Mouse (Mus musculus): ENCODE measurements at regions not wholly inside any gene's neighbourhood (a gene's known extent, or its start where the extent isn't known, plus 50 kb on each side); places are given as distances from the start of the nearest gene placed in this dataset.

DNA sequence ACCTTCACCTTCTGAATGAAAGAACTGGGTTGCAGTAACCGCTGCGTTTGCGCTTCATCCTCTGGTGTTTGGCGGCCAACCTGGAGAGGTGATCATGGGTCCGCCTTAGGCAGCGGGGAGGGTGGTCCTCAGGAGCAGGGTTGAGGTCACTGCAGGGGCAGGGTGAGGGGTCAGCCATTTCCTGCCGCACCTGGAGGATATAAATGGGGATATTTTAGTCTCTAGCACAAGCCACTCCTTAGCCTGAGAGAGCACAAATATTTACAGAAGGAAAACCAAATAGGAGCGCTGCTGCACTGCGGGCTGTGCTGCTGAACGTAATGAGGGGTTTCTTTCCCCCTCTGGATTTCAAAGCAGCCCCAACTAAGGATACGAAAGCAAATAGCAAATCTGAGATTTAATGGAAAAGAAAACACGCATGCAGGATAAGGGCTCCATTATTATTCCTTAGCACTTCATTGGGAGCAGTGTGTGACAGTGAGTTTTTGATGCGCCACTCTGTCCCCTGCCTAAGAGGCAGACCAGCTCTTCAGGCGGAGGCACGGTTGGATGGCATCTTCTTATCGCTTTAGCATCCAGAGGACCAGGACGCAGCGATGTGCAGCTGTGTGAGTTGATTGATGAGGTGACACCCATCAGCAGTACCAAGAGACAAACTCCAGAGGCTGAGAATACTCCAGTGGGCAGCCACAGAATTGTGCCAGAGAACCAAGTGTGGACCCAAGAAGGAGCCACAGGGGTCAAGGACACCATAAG lies 135.9 kb upstream of the Elac2 start:
- H3K9ac ChIP-seq (ENCODE audit: low read length), result no peak overlapping the region
- H3K4me1 ChIP-seq (ENCODE audit: control insufficient read depth, insufficient read depth, low read length), result no peaks in the 10 kb centered on the region
- H3K36me3 ChIP-seq (ENCODE audit: control insufficient read depth, insufficient read depth), result no peaks in the 10 kb centered on the region
- ATAC-seq (replicated peaks; ENCODE audit: extremely low read depth, insufficient read depth, low FRiP score), result no peak
- no peak overlapping the region for H3K27ac ChIP-seq (ENCODE audit: low read length)
- no peak overlapping the region for H3K4me3 ChIP-seq (ENCODE audit: low read length)
- H3K9me3 ChIP-seq (replicated peaks; ENCODE audit: control insufficient read depth, low read length), result no peaks in the 10 kb centered on the region
- H3K4me2 ChIP-seq (ENCODE audit: low read depth, low read length), result no peak overlapping the region
- WGBS, result 43% methylated on average over 18 of the region's 18 CpGs
- no peaks in the 10 kb centered on the region for H3K27me3 ChIP-seq (ENCODE audit: control insufficient read depth, insufficient read depth, low read length)

DNA sequence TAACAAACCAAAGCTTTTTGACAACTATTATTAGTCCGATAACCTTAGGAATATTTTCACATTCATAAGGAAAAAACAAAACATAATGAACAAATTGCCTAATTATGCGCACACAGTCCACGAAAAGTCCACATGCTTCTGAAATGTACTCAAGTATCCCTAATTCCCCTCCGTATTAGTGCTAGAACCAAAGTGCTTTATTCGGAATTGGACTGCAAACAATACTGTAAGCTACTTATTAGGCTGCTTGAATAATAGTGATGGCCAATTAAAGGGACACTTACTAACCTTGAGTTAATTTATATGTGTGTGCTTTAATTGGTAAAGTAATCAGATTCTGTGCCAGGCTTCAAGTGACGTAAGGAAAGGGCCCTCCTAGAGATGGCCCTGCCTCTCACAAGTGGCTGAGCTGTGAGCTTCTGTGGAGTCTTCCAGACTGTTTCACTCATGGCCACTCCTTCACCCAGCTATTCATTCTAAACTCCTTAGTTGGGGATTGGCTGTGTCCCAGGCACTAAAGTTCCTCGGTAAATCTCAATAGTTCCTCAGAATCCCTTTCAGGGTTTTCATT lies 132.2 kb upstream of the Elac2 start:
- H3K4me3 ChIP-seq (ENCODE audit: low read length), result no peak overlapping the region
- no peak for ATAC-seq (replicated peaks; ENCODE audit: extremely low read depth, insufficient read depth, low FRiP score)
- H3K27ac ChIP-seq (ENCODE audit: low read length), result no peak overlapping the region
- 84% methylated on average over 7 of the region's 7 CpGs for WGBS
- no peak overlapping the region for H3K9ac ChIP-seq (ENCODE audit: low read length)
- H3K9me3 ChIP-seq (replicated peaks; ENCODE audit: control insufficient read depth, low read length), result no peaks in the 10 kb centered on the region
- H3K36me3 ChIP-seq (ENCODE audit: control insufficient read depth, insufficient read depth), result no peaks in the 10 kb centered on the region
- H3K4me1 ChIP-seq (ENCODE audit: control insufficient read depth, insufficient read depth, low read length), result no peaks in the 10 kb centered on the region
- H3K27me3 ChIP-seq (ENCODE audit: control insufficient read depth, insufficient read depth, low read length), result no peaks in the 10 kb centered on the region
- no peak overlapping the region for H3K4me2 ChIP-seq (ENCODE audit: low read depth, low read length)

- H3K27ac ChIP-seq (ENCODE audit: low read length), result no peak overlapping the region
- H3K9ac ChIP-seq (ENCODE audit: low read length), result no peak overlapping the region
- no peaks in the 10 kb centered on the region for H3K9me3 ChIP-seq (replicated peaks; ENCODE audit: control insufficient read depth, low read length)
- H3K36me3 ChIP-seq (ENCODE audit: control insufficient read depth, insufficient read depth), result no peaks in the 10 kb centered on the region
- H3K4me1 ChIP-seq (ENCODE audit: control insufficient read depth, insufficient read depth, low read length), result no peaks in the 10 kb centered on the region
- no peak overlapping the region for H3K4me3 ChIP-seq (ENCODE audit: low read length)
- 61% methylated on average over 3 of the region's 3 CpGs for WGBS
- ATAC-seq (replicated peaks; ENCODE audit: extremely low read depth, insufficient read depth, low FRiP score), result no peak
- H3K4me2 ChIP-seq (ENCODE audit: low read depth, low read length), result no peak overlapping the region
- H3K27me3 ChIP-seq (ENCODE audit: control insufficient read depth, insufficient read depth, low read length), result no peaks in the 10 kb centered on the region
These were observed 119.2 kb upstream of the Elac2 start for GRCm38 (mm10) chr11:64859636-64860035.

DNA sequence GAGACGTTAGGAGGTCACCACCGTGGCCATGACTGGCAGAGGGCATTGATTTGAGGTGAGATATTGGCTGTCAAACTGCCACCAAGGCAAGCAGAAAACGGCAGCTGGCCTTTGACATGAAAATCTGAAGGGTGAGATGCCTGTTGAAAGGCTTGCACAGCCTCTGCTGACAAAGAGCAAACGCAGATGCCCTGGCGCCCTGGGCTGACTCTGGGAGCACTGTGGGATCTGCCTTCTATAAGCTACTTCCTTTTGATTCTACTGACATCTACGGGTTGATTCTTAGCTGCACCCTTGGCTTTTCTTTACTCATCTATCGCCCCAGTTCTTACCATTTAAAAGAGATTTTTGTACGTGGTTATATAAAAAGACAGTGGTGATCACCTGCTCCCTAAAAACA lies 98.2 kb upstream of the Elac2 start:
- H3K27ac ChIP-seq (ENCODE audit: low read length), result no peak overlapping the region
- 17% methylated on average over 8 of the region's 8 CpGs for WGBS
- H3K9me3 ChIP-seq (replicated peaks; ENCODE audit: control insufficient read depth, low read length), result no peaks in the 10 kb centered on the region
- H3K9ac ChIP-seq (ENCODE audit: low read length), result no peak overlapping the region
- ATAC-seq (replicated peaks; ENCODE audit: extremely low read depth, insufficient read depth, low FRiP score), result no peak
- H3K4me2 ChIP-seq (ENCODE audit: low read depth, low read length), result no peak overlapping the region
- no peaks in the 10 kb centered on the region for H3K36me3 ChIP-seq (ENCODE audit: control insufficient read depth, insufficient read depth)
- H3K4me1 ChIP-seq (ENCODE audit: control insufficient read depth, insufficient read depth, low read length), result no peaks in the 10 kb centered on the region
- no peak overlapping the region for H3K4me3 ChIP-seq (ENCODE audit: low read length)
- H3K27me3 ChIP-seq (ENCODE audit: control insufficient read depth, insufficient read depth, low read length), result no peaks in the 10 kb centered on the region

- ATAC-seq (replicated peaks; ENCODE audit: extremely low read depth, insufficient read depth, low FRiP score), result no peak
- no peaks in the 10 kb centered on the region for H3K9me3 ChIP-seq (replicated peaks; ENCODE audit: control insufficient read depth, low read length)
- H3K4me3 ChIP-seq (ENCODE audit: low read length), result no peak overlapping the region
- H3K36me3 ChIP-seq (ENCODE audit: control insufficient read depth, insufficient read depth), result no peaks in the 10 kb centered on the region
- WGBS, result 38% methylated on average over 2 of the region's 2 CpGs
- no peaks in the 10 kb centered on the region for H3K4me1 ChIP-seq (ENCODE audit: control insufficient read depth, insufficient read depth, low read length)
- H3K27me3 ChIP-seq (ENCODE audit: control insufficient read depth, insufficient read depth, low read length), result 0 out of 2 replicates have a peak, but pooled peaks cover 2% of the 10 kb centered on the region
- no peak overlapping the region for H3K4me2 ChIP-seq (ENCODE audit: low read depth, low read length)
- no peak overlapping the region for H3K9ac ChIP-seq (ENCODE audit: low read length)
- H3K27ac ChIP-seq (ENCODE audit: low read length), result no peak overlapping the region
These were observed 94.3 kb upstream of the Elac2 start for GRCm38 (mm10) chr11:64884518-64884917.

- no peak overlapping the region for H3K4me3 ChIP-seq (ENCODE audit: low read length)
- no peaks in the 10 kb centered on the region for H3K36me3 ChIP-seq (ENCODE audit: control insufficient read depth, insufficient read depth)
- H3K4me2 ChIP-seq (ENCODE audit: low read depth, low read length), result no peak overlapping the region
- H3K27me3 ChIP-seq (ENCODE audit: control insufficient read depth, insufficient read depth, low read length), result 0 out of 2 replicates have a peak, but pooled peaks cover 2% of the 10 kb centered on the region
- 0 out of 2 replicates have a peak, but pooled peaks cover 2% of the 10 kb centered on the region for H3K9me3 ChIP-seq (replicated peaks; ENCODE audit: control insufficient read depth, low read length)
- no peaks in the 10 kb centered on the region for H3K4me1 ChIP-seq (ENCODE audit: control insufficient read depth, insufficient read depth, low read length)
- WGBS, result 56% methylated on average over 11 of the region's 11 CpGs
- no peak overlapping the region for H3K27ac ChIP-seq (ENCODE audit: low read length)
- ATAC-seq (replicated peaks; ENCODE audit: extremely low read depth, insufficient read depth, low FRiP score), result no peak
- no peak overlapping the region for H3K9ac ChIP-seq (ENCODE audit: low read length)
These were observed 89.4 kb upstream of the Elac2 start for GRCm38 (mm10) chr11:64889335-64890020.

GRCm38 (mm10) chr11:64890776-64891175 lies 88.1 kb upstream of the Elac2 start:
- Histone ChIP-seq H3K4me2 (ENCODE audit: low read depth, low read length) (no peak overlapping the region), H3K27ac (ENCODE audit: low read length) (no peak overlapping the region), H3K4me1 (ENCODE audit: control insufficient read depth, insufficient read depth, low read length) (no peaks in the 10 kb centered on the region), H3K9ac (ENCODE audit: low read length) (no peak overlapping the region), H3K9me3 (replicated peaks; ENCODE audit: control insufficient read depth, low read length) (0 out of 2 replicates have a peak, but pooled peaks cover 2% of the 10 kb centered on the region), H3K4me3 (ENCODE audit: low read length) (no peak overlapping the region), H3K36me3 (ENCODE audit: control insufficient read depth, insufficient read depth) (no peaks in the 10 kb centered on the region), H3K27me3 (ENCODE audit: control insufficient read depth, insufficient read depth, low read length) (0 out of 2 replicates have a peak, but pooled peaks cover 2% of the 10 kb centered on the region)
- 47% methylated on average over 3 of the region's 3 CpGs for WGBS
- no peak for ATAC-seq (replicated peaks; ENCODE audit: extremely low read depth, insufficient read depth, low FRiP score)

GRCm38 (mm10) chr11:64895804-64896466 lies 82.9 kb upstream of the Elac2 start:
- 73% methylated on average over 14 of the region's 14 CpGs for WGBS
- H3K4me3 ChIP-seq (ENCODE audit: low read length), result no peak overlapping the region
- no peaks in the 10 kb centered on the region for H3K27me3 ChIP-seq (ENCODE audit: control insufficient read depth, insufficient read depth, low read length)
- H3K4me2 ChIP-seq (ENCODE audit: low read depth, low read length), result no peak overlapping the region
- H3K9me3 ChIP-seq (replicated peaks; ENCODE audit: control insufficient read depth, low read length), result no peaks in the 10 kb centered on the region
- no peaks in the 10 kb centered on the region for H3K36me3 ChIP-seq (ENCODE audit: control insufficient read depth, insufficient read depth)
- H3K4me1 ChIP-seq (ENCODE audit: control insufficient read depth, insufficient read depth, low read length), result no peaks in the 10 kb centered on the region
- ATAC-seq (replicated peaks; ENCODE audit: extremely low read depth, insufficient read depth, low FRiP score), result no peak
- no peak overlapping the region for H3K27ac ChIP-seq (ENCODE audit: low read length)
- no peak overlapping the region for H3K9ac ChIP-seq (ENCODE audit: low read length)

Measured in heart, embryonic 16.5 days (tissue).